Mouse (Mus musculus) forebrain, postnatal 0 days (tissue): ENCODE measurements around the gene Pdlim5. TPM values are rescaled to one million over a fixed set of nuclear protein-coding genes. Genes with fewer than 3 reads are reported as not detected.

Experiments used
- ATAC-seq: fragments of 200-750 bp; cut with Nextera tagmentation; 2 replicates; pipeline ENCODE4 v1.8.0; 2017; ENCODE audit warnings: mild to moderate bottlenecking, moderate library complexity
- DNase-seq: peaks from one replicate; pipeline ENCODE4 v3.0.0-alpha.2; 2015
- H3K27ac ChIP-seq: fragments of 300-500 bp; sonication (generic); 2 replicates; pipeline ENCODE4 v1.5.1; 2014; ENCODE audit warnings: low read depth, mild to moderate bottlenecking, antibody characterized with exemption, low read length, moderate library complexity, mixed read lengths
- H3K27me3 ChIP-seq: fragments of 300-500 bp; sonication (generic); 2 replicates; pipeline ENCODE4 v1.6.1; 2014; ENCODE audit warnings: mild to moderate bottlenecking, low read length, mixed read lengths; ENCODE audit not compliant: insufficient read depth
- H3K36me3 ChIP-seq: fragments of 300-500 bp; sonication (generic); 2 replicates; pipeline ENCODE4 v1.6.1; 2014; ENCODE audit warnings: mild to moderate bottlenecking, moderate library complexity; ENCODE audit not compliant: insufficient read depth
- H3K4me1 ChIP-seq: fragments of 300-500 bp; sonication (generic); 2 replicates; pipeline ENCODE4 v1.6.1; 2014; ENCODE audit warnings: antibody characterized with exemption; ENCODE audit not compliant: insufficient read depth
- H3K4me2 ChIP-seq: fragments of 300-500 bp; sonication (generic); 2 replicates; pipeline ENCODE4 v1.6.1; 2014; ENCODE audit warnings: low read depth, mild to moderate bottlenecking, moderate library complexity
- H3K4me3 ChIP-seq: fragments of 300-500 bp; sonication (generic); 2 replicates; pipeline ENCODE4 v1.5.1; 2014; ENCODE audit warnings: low read depth, low read length, mixed read lengths
- H3K9ac ChIP-seq: fragments of 300-500 bp; sonication (generic); 2 replicates; pipeline ENCODE4 v1.6.1; 2014; ENCODE audit warnings: mild to moderate bottlenecking
- H3K9me3 ChIP-seq: fragments of 300-500 bp; sonication (generic); 2 replicates; pipeline ENCODE4 v1.6.1; 2016; ENCODE audit warnings: low read length
- CTCF ChIP-seq: sonication (generic); IDR thresholded peaks from 2 replicates; pipeline ENCODE4 v1.5.1; 2016; ENCODE audit warnings: antibody characterized with exemption, control low read depth, low read depth
- WGBS: fragments of 180-500 bp; shearing (Covaris S2); extraction: QIAGEN DNeasy Blood & Tissue Kit; methylation state at CpG from one replicate; pipeline ENCODE4 v1.1.7; 2014; 5-methylcytosine and 5-hydroxymethylcytosine counted together
- polyA plus RNA-seq: library from polyadenylated mRNA; unstranded; fragments of >200 nt; fragmentation: Nextera tagmentation; extraction: Ambion mirVana; gene quantifications from 2 replicates; pipeline ENCODE4 v1.2.1, GENCODE M21; 2015
- total RNA-seq: library from RNA; depleted of rRNA; stranded (reverse); fragments of >200 nt; gene quantifications from 2 replicates; pipeline ENCODE4 v1.2.3, GENCODE M21; 2014

Pdlim5 gene
- total and polyA plus RNA-seq, 2 experiments from 2014 or later: 12.2 to 20.1 TPM

- H3K4me1 ChIP-seq: no peaks in the 10 kb centered on the region
- no peak overlapping the region for H3K4me2 ChIP-seq
- no peaks in the 10 kb centered on the region for H3K9me3 ChIP-seq
- H3K36me3 ChIP-seq: no peaks in the 10 kb centered on the region
- H3K9ac ChIP-seq: no peak overlapping the region
- no peak overlapping the region for H3K4me3 ChIP-seq
- H3K27me3 ChIP-seq: no peaks in the 10 kb centered on the region
- DNase-seq (no peak), ATAC-seq (no peak)
- 73% methylated on average over 6 of the region's 6 CpGs for WGBS
- TF ChIP-seq CTCF: no peak
- no peak overlapping the region for H3K27ac ChIP-seq
These were observed 55.9 kb downstream of the Pdlim5 start for GRCm38 (mm10) chr3:142339440-142340251.

GRCm38 (mm10) chr3:142338058-142338457 is 57.4 kb downstream of the Pdlim5 start:
- no peak for DNase-seq
- Histone ChIP-seq H3K4me2 (no peak overlapping the region), H3K27me3 (no peaks in the 10 kb centered on the region), H3K9ac (no peak overlapping the region), H3K36me3 (no peaks in the 10 kb centered on the region), H3K4me1 (no peaks in the 10 kb centered on the region), H3K9me3 (no peaks in the 10 kb centered on the region), H3K27ac (no peak overlapping the region), H3K4me3 (no peak overlapping the region)
- no peak for ATAC-seq
- WGBS: 72% methylated on average over 4 of the region's 4 CpGs
- no peak for TF ChIP-seq CTCF

- WGBS: 90% methylated on average over 3 of the region's 3 CpGs
- ATAC-seq (no peak), DNase-seq (no peak)
- no peak overlapping the region for H3K4me3 ChIP-seq
- H3K4me2 ChIP-seq: no peak overlapping the region
- no peaks in the 10 kb centered on the region for H3K36me3 ChIP-seq
- H3K27me3 ChIP-seq: no peaks in the 10 kb centered on the region
- H3K9me3 ChIP-seq: no peaks in the 10 kb centered on the region
- no peak overlapping the region for H3K27ac ChIP-seq
- H3K9ac ChIP-seq: no peak overlapping the region
- TF ChIP-seq CTCF: no peak
- no peaks in the 10 kb centered on the region for H3K4me1 ChIP-seq
These were observed 61.0 kb downstream of the Pdlim5 start for GRCm38 (mm10) chr3:142334496-142334895.

GRCm38 (mm10) chr3:142333458-142333857 is 62.0 kb downstream of the Pdlim5 start:
- Histone ChIP-seq H3K4me1 (no peaks in the 10 kb centered on the region), H3K9me3 (no peaks in the 10 kb centered on the region), H3K9ac (no peak overlapping the region), H3K4me3 (no peak overlapping the region), H3K4me2 (no peak overlapping the region), H3K27ac (no peak overlapping the region), H3K27me3 (no peaks in the 10 kb centered on the region), H3K36me3 (no peaks in the 10 kb centered on the region)
- ATAC-seq (peak; percentile 62; the same call in 1 of the 2 replicates), DNase-seq (no peak)
- WGBS: 82% methylated on average over 1 of the region's 1 CpGs
- no peak for TF ChIP-seq CTCF

- Histone ChIP-seq H3K9me3 (no peaks in the 10 kb centered on the region), H3K4me2 (no peak overlapping the region), H3K36me3 (no peaks in the 10 kb centered on the region), H3K4me1 (no peaks in the 10 kb centered on the region), H3K27me3 (no peaks in the 10 kb centered on the region), H3K4me3 (no peak overlapping the region), H3K9ac (no peak overlapping the region), H3K27ac (no peak overlapping the region)
- TF ChIP-seq CTCF: no peak
- ATAC-seq (no peak), DNase-seq (no peak)
- WGBS: 60% methylated on average over 4 of the region's 4 CpGs
These were observed 62.8 kb downstream of the Pdlim5 start for GRCm38 (mm10) chr3:142332716-142333115.

- no peaks in the 10 kb centered on the region for H3K4me1 ChIP-seq
- H3K27ac ChIP-seq: no peak overlapping the region
- H3K36me3 ChIP-seq: no peaks in the 10 kb centered on the region
- no peak overlapping the region for H3K9ac ChIP-seq
- DNase-seq (no peak), ATAC-seq (no peak; the same call in 1 of the 2 replicates)
- H3K4me2 ChIP-seq: no peak overlapping the region
- no peak for TF ChIP-seq CTCF
- WGBS: 55% methylated on average over 4 of the region's 4 CpGs
- H3K4me3 ChIP-seq: no peak overlapping the region
- H3K9me3 ChIP-seq: no peaks in the 10 kb centered on the region
- no peaks in the 10 kb centered on the region for H3K27me3 ChIP-seq
These were observed 63.5 kb downstream of the Pdlim5 start for GRCm38 (mm10) chr3:142331872-142332554.

GRCm38 (mm10) chr3:142330425-142330824 is 65.1 kb downstream of the Pdlim5 start:
- no peak overlapping the region for H3K9ac ChIP-seq
- H3K27me3 ChIP-seq: no peaks in the 10 kb centered on the region
- no peak overlapping the region for H3K4me2 ChIP-seq
- H3K36me3 ChIP-seq: no peaks in the 10 kb centered on the region
- no peaks in the 10 kb centered on the region for H3K9me3 ChIP-seq
- H3K4me1 ChIP-seq: no peaks in the 10 kb centered on the region
- ATAC-seq (no peak), DNase-seq (no peak)
- no peak overlapping the region for H3K4me3 ChIP-seq
- TF ChIP-seq CTCF: no peak
- WGBS: 79% methylated on average over 3 of the region's 3 CpGs
- H3K27ac ChIP-seq: no peak overlapping the region
